Mouse (Mus musculus): ENCODE results near the gene Pnn. TPM values are rescaled to one million over a fixed set of nuclear protein-coding genes. Genes with fewer than 3 reads are reported as not detected.
A peak's percentile ranks its signal among the peaks of the same experiment; 100 is the strongest.

The Pnn gene
- polyA plus RNA-seq (2014; fragmentation: Nextera tagmentation; extraction: Ambion mirVana), result 77.6 and 108 TPM in 2 replicates

GRCm38 (mm10) chr12:59066448-59067077 lies at the start of gene Pnn:
Gene Pnn (plus strand): TSS chr12:59066884.
- Histone ChIP-seq H3K9me3 (ENCODE audit: control insufficient read depth, low read length) (no peaks in the 10 kb centered on the region), H3K27ac (ENCODE audit: low read depth, low read length) (peak within 1 kb of the TSS; percentile 95), H3K27me3 (ENCODE audit: control insufficient read depth, insufficient read depth, low read length) (no peaks in the 10 kb centered on the region), H3K36me3 (ENCODE audit: control insufficient read depth, insufficient read depth, low read length) (peaks cover 36% of the 10 kb centered on the region), H3K4me3 (ENCODE audit: low read length) (peak within 1 kb of the TSS; percentile 99), H3K4me2 (replicated peaks; ENCODE audit: low read depth, low read length) (peak within 1 kb of the TSS; percentile 76), H3K4me1 (ENCODE audit: control insufficient read depth, insufficient read depth, low read length) (peaks cover 4% of the 10 kb centered on the region; the same call in 1 of the 2 replicates), H3K9ac (ENCODE audit: low read depth, low read length) (peak within 1 kb of the TSS; percentile 100)
- WGBS, result 0% methylated on average over 43 of the region's 43 CpGs
- peak; percentile 100 for ATAC-seq (ENCODE audit: low FRiP score, low TSS enrichment)

GRCm38 (mm10) chr12:59017970-59018369 lies 48.7 kb upstream of the Pnn start:
- H3K4me1 ChIP-seq (ENCODE audit: control insufficient read depth, insufficient read depth, low read length), result no peaks in the 10 kb centered on the region
- WGBS, result 89% methylated on average over 8 of the region's 8 CpGs
- peaks cover 40% of the 10 kb centered on the region; the same call in 1 of the 2 replicates for H3K36me3 ChIP-seq (ENCODE audit: control insufficient read depth, insufficient read depth, low read length)
- no peak overlapping the region for H3K9ac ChIP-seq (ENCODE audit: low read depth, low read length)
- no peaks in the 10 kb centered on the region for H3K9me3 ChIP-seq (ENCODE audit: control insufficient read depth, low read length)
- no peak overlapping the region for H3K4me2 ChIP-seq (replicated peaks; ENCODE audit: low read depth, low read length)
- H3K27me3 ChIP-seq (ENCODE audit: control insufficient read depth, insufficient read depth, low read length), result no peaks in the 10 kb centered on the region
- H3K4me3 ChIP-seq (ENCODE audit: low read length), result no peak overlapping the region
- no peak for ATAC-seq (ENCODE audit: low FRiP score, low TSS enrichment)
- H3K27ac ChIP-seq (ENCODE audit: low read depth, low read length), result no peak overlapping the region

GRCm38 (mm10) chr12:59019891-59020290 lies 46.8 kb upstream of the Pnn start:
- 90% methylated on average over 2 of the region's 2 CpGs for WGBS
- H3K36me3 ChIP-seq (ENCODE audit: control insufficient read depth, insufficient read depth, low read length), result peaks cover 54% of the 10 kb centered on the region
- H3K4me3 ChIP-seq (ENCODE audit: low read length), result no peak overlapping the region
- no peak overlapping the region for H3K4me2 ChIP-seq (replicated peaks; ENCODE audit: low read depth, low read length)
- H3K9me3 ChIP-seq (ENCODE audit: control insufficient read depth, low read length), result no peaks in the 10 kb centered on the region
- no peak overlapping the region for H3K9ac ChIP-seq (ENCODE audit: low read depth, low read length)
- H3K4me1 ChIP-seq (ENCODE audit: control insufficient read depth, insufficient read depth, low read length), result no peaks in the 10 kb centered on the region
- no peak for ATAC-seq (ENCODE audit: low FRiP score, low TSS enrichment)
- H3K27ac ChIP-seq (ENCODE audit: low read depth, low read length), result no peak overlapping the region
- no peaks in the 10 kb centered on the region for H3K27me3 ChIP-seq (ENCODE audit: control insufficient read depth, insufficient read depth, low read length)

GRCm38 (mm10) chr12:59021306-59021705 lies 45.4 kb upstream of the Pnn start:
- no peak overlapping the region for H3K4me3 ChIP-seq (ENCODE audit: low read length)
- H3K9me3 ChIP-seq (ENCODE audit: control insufficient read depth, low read length), result no peaks in the 10 kb centered on the region
- H3K27me3 ChIP-seq (ENCODE audit: control insufficient read depth, insufficient read depth, low read length), result no peaks in the 10 kb centered on the region
- no peak overlapping the region for H3K4me2 ChIP-seq (replicated peaks; ENCODE audit: low read depth, low read length)
- no peak overlapping the region for H3K9ac ChIP-seq (ENCODE audit: low read depth, low read length)
- no peak for ATAC-seq (ENCODE audit: low FRiP score, low TSS enrichment)
- no peak overlapping the region for H3K27ac ChIP-seq (ENCODE audit: low read depth, low read length)
- H3K4me1 ChIP-seq (ENCODE audit: control insufficient read depth, insufficient read depth, low read length), result no peaks in the 10 kb centered on the region
- H3K36me3 ChIP-seq (ENCODE audit: control insufficient read depth, insufficient read depth, low read length), result peaks cover 65% of the 10 kb centered on the region
- 74% methylated on average over 4 of the region's 4 CpGs for WGBS

DNA sequence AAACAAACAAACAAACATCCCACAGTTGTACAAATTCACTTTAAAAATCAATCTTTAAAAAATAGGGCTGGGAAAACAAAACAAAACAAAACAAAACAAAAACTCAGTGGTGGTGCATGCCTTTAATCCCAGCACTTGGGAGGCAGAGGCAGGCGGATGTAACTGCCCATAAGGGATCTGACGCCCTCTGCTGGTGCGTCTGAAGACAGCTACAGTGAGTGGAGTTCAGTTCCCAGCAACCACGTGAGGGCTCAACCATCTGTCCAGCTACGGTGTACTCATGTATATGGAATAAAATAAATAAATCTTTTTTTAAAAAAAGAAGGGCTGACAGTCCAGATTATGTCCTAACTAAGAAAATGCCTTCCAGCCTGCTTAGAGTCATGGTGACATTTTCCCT lies 34.6 kb upstream of the Pnn start:
- 70% methylated on average over 5 of the region's 5 CpGs for WGBS
- H3K4me1 ChIP-seq (ENCODE audit: control insufficient read depth, insufficient read depth, low read length), result no peaks in the 10 kb centered on the region
- H3K4me2 ChIP-seq (replicated peaks; ENCODE audit: low read depth, low read length), result no peak overlapping the region
- H3K27me3 ChIP-seq (ENCODE audit: control insufficient read depth, insufficient read depth, low read length), result no peaks in the 10 kb centered on the region
- H3K36me3 ChIP-seq (ENCODE audit: control insufficient read depth, insufficient read depth, low read length), result peaks cover 20% of the 10 kb centered on the region
- no peak for ATAC-seq (ENCODE audit: low FRiP score, low TSS enrichment)
- H3K9ac ChIP-seq (ENCODE audit: low read depth, low read length), result no peak overlapping the region
- no peak overlapping the region for H3K4me3 ChIP-seq (ENCODE audit: low read length)
- no peak overlapping the region for H3K27ac ChIP-seq (ENCODE audit: low read depth, low read length)
- no peaks in the 10 kb centered on the region for H3K9me3 ChIP-seq (ENCODE audit: control insufficient read depth, low read length)

GRCm38 (mm10) chr12:59039162-59039970 lies 27.3 kb upstream of the Pnn start:
- 70% methylated on average over 10 of the region's 10 CpGs for WGBS
- ATAC-seq (ENCODE audit: low FRiP score, low TSS enrichment), result no peak; the same call in 1 of the 2 replicates
- Histone ChIP-seq H3K9ac (ENCODE audit: low read depth, low read length) (no peak overlapping the region), H3K9me3 (ENCODE audit: control insufficient read depth, low read length) (no peaks in the 10 kb centered on the region), H3K27ac (ENCODE audit: low read depth, low read length) (peak overlapping the region; percentile 85; the same call in 1 of the 2 replicates), H3K4me2 (replicated peaks; ENCODE audit: low read depth, low read length) (no peak overlapping the region), H3K27me3 (ENCODE audit: control insufficient read depth, insufficient read depth, low read length) (no peaks in the 10 kb centered on the region), H3K36me3 (ENCODE audit: control insufficient read depth, insufficient read depth, low read length) (peaks cover 16% of the 10 kb centered on the region), H3K4me1 (ENCODE audit: control insufficient read depth, insufficient read depth, low read length) (no peaks in the 10 kb centered on the region), H3K4me3 (ENCODE audit: low read length) (no peak overlapping the region)

GRCm38 (mm10) chr12:59039971-59040844 lies 26.5 kb upstream of the Pnn start:
- no peak overlapping the region for H3K4me3 ChIP-seq (ENCODE audit: low read length)
- WGBS, result 5% methylated on average over 23 of the region's 23 CpGs

DNA sequence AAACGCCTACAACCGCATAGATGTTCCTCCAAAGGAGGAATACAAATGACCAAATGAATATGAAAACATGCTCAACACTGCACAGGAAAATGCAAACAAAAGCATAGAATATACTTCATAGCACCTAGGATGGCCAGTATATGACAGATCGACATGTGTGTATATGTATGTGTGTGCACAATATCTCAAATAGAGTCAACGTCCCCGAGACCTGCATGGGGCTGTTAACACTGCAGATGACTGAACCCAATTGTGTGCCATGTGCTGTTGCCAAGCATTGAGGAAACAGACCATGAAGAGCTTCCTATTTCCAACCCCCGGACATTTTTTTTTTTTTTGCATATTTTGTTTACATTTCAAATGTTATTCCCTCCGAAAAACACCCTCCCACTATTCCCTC lies 25.8 kb upstream of the Pnn start:
- peak overlapping the region; percentile 85; the same call in 1 of the 2 replicates for H3K27ac ChIP-seq (ENCODE audit: low read depth, low read length)
- ATAC-seq (ENCODE audit: low FRiP score, low TSS enrichment), result peak; percentile 61; the same call in 1 of the 2 replicates
- WGBS, result 31% methylated on average over 7 of the region's 7 CpGs
- no peaks in the 10 kb centered on the region for H3K9me3 ChIP-seq (ENCODE audit: control insufficient read depth, low read length)
- H3K4me1 ChIP-seq (ENCODE audit: control insufficient read depth, insufficient read depth, low read length), result no peaks in the 10 kb centered on the region
- no peak overlapping the region for H3K9ac ChIP-seq (ENCODE audit: low read depth, low read length)
- no peaks in the 10 kb centered on the region for H3K27me3 ChIP-seq (ENCODE audit: control insufficient read depth, insufficient read depth, low read length)
- no peak overlapping the region for H3K4me3 ChIP-seq (ENCODE audit: low read length)
- peaks cover 30% of the 10 kb centered on the region for H3K36me3 ChIP-seq (ENCODE audit: control insufficient read depth, insufficient read depth, low read length)
- H3K4me2 ChIP-seq (replicated peaks; ENCODE audit: low read depth, low read length), result no peak overlapping the region

More at GRCm38 (mm10) chr12:59039971-59040844, 26.5 kb upstream of the Pnn start:
- 0 out of 2 replicates have a peak overlapping the region, but pooled peaks have one; percentile 7 for H3K9ac ChIP-seq (ENCODE audit: low read depth, low read length)
- no peaks in the 10 kb centered on the region for H3K9me3 ChIP-seq (ENCODE audit: control insufficient read depth, low read length)
- peak overlapping the region; percentile 85; the same call in 1 of the 2 replicates for H3K27ac ChIP-seq (ENCODE audit: low read depth, low read length)
- no peaks in the 10 kb centered on the region for H3K27me3 ChIP-seq (ENCODE audit: control insufficient read depth, insufficient read depth, low read length)
- peak; percentile 90 for ATAC-seq (ENCODE audit: low FRiP score, low TSS enrichment)
- H3K4me2 ChIP-seq (replicated peaks; ENCODE audit: low read depth, low read length), result no peak overlapping the region; the same call in 1 of the 2 replicates
- H3K4me1 ChIP-seq (ENCODE audit: control insufficient read depth, insufficient read depth, low read length), result no peaks in the 10 kb centered on the region
- H3K36me3 ChIP-seq (ENCODE audit: control insufficient read depth, insufficient read depth, low read length), result peaks cover 24% of the 10 kb centered on the region
